In the genomic region with DNA sequence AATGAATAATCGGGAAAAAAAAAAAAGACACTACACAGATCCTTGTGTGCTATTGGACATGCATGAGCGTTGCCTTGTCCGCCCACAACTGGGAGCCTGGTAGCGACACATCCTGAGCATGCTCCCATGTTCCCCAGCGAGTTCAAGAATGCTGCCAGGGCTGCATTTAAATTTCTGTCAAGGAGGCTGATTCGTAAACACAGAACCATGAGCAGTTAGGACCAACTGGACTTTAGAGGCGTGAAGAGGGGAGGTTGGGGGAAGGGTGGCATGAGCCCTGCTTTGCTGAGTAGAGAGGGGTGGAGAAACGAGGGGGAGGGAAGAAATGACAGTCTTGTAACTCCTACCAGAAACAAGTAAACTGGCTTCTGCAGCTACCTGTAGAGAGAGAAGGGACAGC, we compare ENCODE assay signal across 9 mouse cellular contexts.
A peak's percentile ranks its signal among the peaks of the same experiment; 100 is the strongest.
DNase-seq lines count a peak whose midpoint lies in the region; ATAC-seq and TF ChIP-seq lines count a peak whose summit lies in the region.
"Had no signal": no experiment of that assay in that cellular context is flagged by ENCODE, and none has a peak within 500 bp of the region (broad histone marks: within the 10 kb centered on the region; RNA-seq: fewer than 3 reads in every experiment).

No protein-coding gene starts in this region.

- 34% methylated on average over 8 of the region's 8 CpGs for WGBS in heart, postnatal 0 days
- 50% methylated on average over 8 of the region's 8 CpGs for WGBS in embryonic facial prominence, embryonic 11.5 days
- 23% methylated on average over 8 of the region's 8 CpGs for WGBS in kidney, postnatal 0 days
- WGBS in midbrain, embryonic 14.5 days = 30% methylated on average over 8 of the region's 8 CpGs

- no peak overlapping the region for H3K9ac ChIP-seq in heart, postnatal 0 days (replicated peaks; ENCODE audit: low read depth, low read length)
- no peak overlapping the region for H3K9ac ChIP-seq in embryonic facial prominence, embryonic 11.5 days (replicated peaks; ENCODE audit: low read length)
- no peak overlapping the region for H3K9ac ChIP-seq in kidney, postnatal 0 days (ENCODE audit: low read depth, low read length)
- no peak overlapping the region for H3K9ac ChIP-seq in midbrain, embryonic 14.5 days (replicated peaks; ENCODE audit: low read length)

- H3K36me3 ChIP-seq in heart, postnatal 0 days (replicated peaks; ENCODE audit: control insufficient read depth, insufficient read depth, low read length) = no peaks in the 10 kb centered on the region
- H3K36me3 ChIP-seq in embryonic facial prominence, embryonic 11.5 days (replicated peaks; ENCODE audit: control insufficient read depth, insufficient read depth, low read depth, low read length) = no peaks in the 10 kb centered on the region
- H3K36me3 ChIP-seq in kidney, postnatal 0 days (ENCODE audit: insufficient read depth, low read length) = no peaks in the 10 kb centered on the region
- no peaks in the 10 kb centered on the region for H3K36me3 ChIP-seq in midbrain, embryonic 14.5 days (ENCODE audit: control insufficient read depth, insufficient read depth, low read length)

- no peak for TF ChIP-seq EP300 in heart, postnatal 0 days (IDR thresholded peaks at IDR 0.05; ENCODE audit: low read depth)

- 0 out of 2 replicates have a peak overlapping the region, but pooled peaks have one; percentile 9 for H3K4me3 ChIP-seq in heart, postnatal 0 days (ENCODE audit: low read depth, low read length)
- H3K4me3 ChIP-seq in embryonic facial prominence, embryonic 11.5 days (ENCODE audit: low read depth, low read length) = no peak overlapping the region
- no peak overlapping the region for H3K4me3 ChIP-seq in kidney, postnatal 0 days (replicated peaks; ENCODE audit: low read depth, low read length)
- no peak overlapping the region for H3K4me3 ChIP-seq in midbrain, embryonic 14.5 days (replicated peaks; ENCODE audit: low read depth, low read length)

- no peak overlapping the region for H3K4me2 ChIP-seq in heart, postnatal 0 days (ENCODE audit: low read depth, low read length)
- no peak overlapping the region for H3K4me2 ChIP-seq in embryonic facial prominence, embryonic 11.5 days (ENCODE audit: low read depth, low read length)
- 0 out of 2 replicates have a peak overlapping the region, but pooled peaks have one; percentile 1 for H3K4me2 ChIP-seq in kidney, postnatal 0 days (ENCODE audit: low read length)
- peak overlapping the region; percentile 38 for H3K4me2 ChIP-seq in midbrain, embryonic 14.5 days (ENCODE audit: low read length)

- no peaks in the 10 kb centered on the region for H3K9me3 ChIP-seq in heart, postnatal 0 days (replicated peaks; ENCODE audit: control insufficient read depth, low read length)
- H3K9me3 ChIP-seq in embryonic facial prominence, embryonic 11.5 days (replicated peaks; ENCODE audit: control insufficient read depth, low read length) = no peaks in the 10 kb centered on the region
- H3K9me3 ChIP-seq in kidney, postnatal 0 days (replicated peaks; ENCODE audit: low read length) = no peaks in the 10 kb centered on the region
- H3K9me3 ChIP-seq in midbrain, embryonic 14.5 days (ENCODE audit: control insufficient read depth, low read length) = no peaks in the 10 kb centered on the region

- DNase-seq in heart, postnatal 0 days (ENCODE audit: low spot score) = no peak
- DNase-seq in heart, adult 11 months = no peak
- peak; percentile 32 for DNase-seq in embryonic facial prominence, embryonic 11.5 days (ENCODE audit: low spot score)
- peak; percentile 19 for DNase-seq in kidney, postnatal 0 days (ENCODE audit: low spot score)
- DNase-seq in midbrain, embryonic 14.5 days = no peak
- no peak for DNase-seq in adrenal gland, postnatal 25 days
- no peak for DNase-seq in layer of hippocampus, adult 11-12 months (ENCODE audit: low spot score)
- DNase-seq: cerebellum, adult 2 months had no signal

- H3K27me3 ChIP-seq in heart, postnatal 0 days (ENCODE audit: control insufficient read depth, insufficient read depth, low read length) = peaks cover 25% of the 10 kb centered on the region
- H3K27me3 ChIP-seq in embryonic facial prominence, embryonic 11.5 days (ENCODE audit: control insufficient read depth, insufficient read depth, low read length) = no peaks in the 10 kb centered on the region
- peaks cover 6% of the 10 kb centered on the region for H3K27me3 ChIP-seq in kidney, postnatal 0 days (ENCODE audit: insufficient read depth, low read length)
- no peaks in the 10 kb centered on the region for H3K27me3 ChIP-seq in midbrain, embryonic 14.5 days (ENCODE audit: control insufficient read depth, insufficient read depth, low read length)

- TF ChIP-seq CTCF in heart, postnatal 0 days (IDR thresholded peaks at IDR 0.05; ENCODE audit: low read depth) = no peak
- TF ChIP-seq CTCF in kidney, postnatal 0 days (IDR thresholded peaks at IDR 0.05; ENCODE audit: low read depth) = no peak

- no peak overlapping the region for H3K27ac ChIP-seq in heart, postnatal 0 days (ENCODE audit: low read depth)
- no peak overlapping the region for H3K27ac ChIP-seq in embryonic facial prominence, embryonic 11.5 days (replicated peaks; ENCODE audit: low read depth, low read length)
- H3K27ac ChIP-seq in kidney, postnatal 0 days = no peak overlapping the region
- H3K27ac ChIP-seq in midbrain, embryonic 14.5 days (replicated peaks; ENCODE audit: low read depth, low read length) = no peak overlapping the region

- no peak for ATAC-seq in heart, postnatal 0 days (ENCODE audit: insufficient read depth, low read depth)
- no peak for ATAC-seq in embryonic facial prominence, embryonic 11.5 days (replicated peaks; ENCODE audit: insufficient number of reproducible peaks, low FRiP score, low TSS enrichment, low read depth)
- no peak; the same call in 1 of the 2 replicates for ATAC-seq in kidney, postnatal 0 days (replicated peaks; ENCODE audit: low FRiP score, low read depth)
- no peak for ATAC-seq in midbrain, embryonic 14.5 days (ENCODE audit: low FRiP score, low TSS enrichment)
- ATAC-seq in monocyte, adult 5-6 weeks (replicated peaks; ENCODE audit: insufficient number of reproducible peaks, low FRiP score, low TSS enrichment, poor library complexity, severe bottlenecking) = no peak

- H3K4me1 ChIP-seq in heart, postnatal 0 days (ENCODE audit: control insufficient read depth, insufficient read depth) = peaks cover 4% of the 10 kb centered on the region; the same call in 1 of the 2 replicates
- H3K4me1 ChIP-seq in embryonic facial prominence, embryonic 11.5 days (ENCODE audit: control insufficient read depth, insufficient read depth, low read length) = peaks cover 2% of the 10 kb centered on the region; the same call in 1 of the 2 replicates
- no peaks in the 10 kb centered on the region for H3K4me1 ChIP-seq in kidney, postnatal 0 days (replicated peaks; ENCODE audit: insufficient read depth, low read length)
- H3K4me1 ChIP-seq in midbrain, embryonic 14.5 days (ENCODE audit: control insufficient read depth, insufficient read depth, low read length) = peaks cover 23% of the 10 kb centered on the region

Comparison
In these comparisons a context has a peak if more than half of its experiments do, and no peak if none do; other contexts are left out.
1. DNase-seq: peak in embryonic facial prominence, embryonic 11.5 days (single experiment) and kidney, postnatal 0 days (single experiment); none in heart, postnatal 0 days (single experiment), heart, adult 11 months (single experiment), midbrain, embryonic 14.5 days (single experiment), adrenal gland, postnatal 25 days (single experiment) and layer of hippocampus, adult 11-12 months (single experiment).
2. H3K4me2 ChIP-seq: peak in kidney, postnatal 0 days (single experiment) and midbrain, embryonic 14.5 days (single experiment); none in heart, postnatal 0 days (single experiment) and embryonic facial prominence, embryonic 11.5 days (single experiment).